Mouse (Mus musculus) mouse trophoblast stem cell (cell line): ENCODE measurements around the gene Dnm2.

Experiments
- in situ Hi-C, 2 experiments: fragments of 300-500 bp; cut with MseI, MboI; formaldehyde crosslinking; loops; 2 replicates in 1 of 2; 3 replicates in 1 of 2; pipeline ENCODE4 v1.15.1; 2025

Dnm2 gene

GRCm38 (mm10) chr9:21545916-21546788, 121.4 kb downstream of the Dnm2 start:
- in situ Hi-C loops: no loop called here

- in situ Hi-C loops: no loop called here
Observed at GRCm38 (mm10) chr9:21546789-21547074, 122.0 kb downstream of the Dnm2 start, which contains the start of gene Carm1. TSS of gene Carm1 (plus strand) at chr9:21546894.

GRCm38 (mm10) chr9:21547075-21547941, 122.6 kb downstream of the Dnm2 start:
- in situ Hi-C loops: no loop called here

GRCm38 (mm10) chr9:21551049-21551448, 126.3 kb downstream of the Dnm2 start:
- in situ Hi-C loops: no loop called here

- in situ Hi-C loops: no loop called here
Observed at GRCm38 (mm10) chr9:21553607-21554273, 129.0 kb downstream of the Dnm2 start.

GRCm38 (mm10) chr9:21555198-21555742, 130.6 kb downstream of the Dnm2 start:
- in situ Hi-C loops: no loop called here

- in situ Hi-C loops: no loop called here
Observed at GRCm38 (mm10) chr9:21556996-21557395, 132.3 kb downstream of the Dnm2 start.
